Mouse (Mus musculus): ENCODE measurements around the gene Gclm. TPM values are rescaled to one million over a fixed set of nuclear protein-coding genes. Genes with fewer than 3 reads are reported as not detected.

Gene Gclm
- polyA plus RNA-seq (2015; fragmentation: Nextera tagmentation; extraction: Ambion mirVana): 43.8 and 52.2 TPM in 2 replicates

- no peaks in the 10 kb centered on the region for H3K36me3 ChIP-seq
- H3K9ac ChIP-seq: peak within 1 kb of the TSS; percentile 82
- H3K9me3 ChIP-seq: no peaks in the 10 kb centered on the region
- H3K4me2 ChIP-seq (replicated peaks): peak within 1 kb of the TSS; percentile 79
- no peaks in the 10 kb centered on the region for H3K27me3 ChIP-seq
- peak within 1 kb of the TSS; percentile 92 for H3K4me3 ChIP-seq
- WGBS: under 1% methylated on average over 63 of the region's 90 CpGs
- H3K27ac ChIP-seq: peak within 1 kb of the TSS; percentile 72
- ATAC-seq (ENCODE audit: low FRiP score, low read depth): peak; percentile 98
- peaks cover 16% of the 10 kb centered on the region for H3K4me1 ChIP-seq
These were observed at the start of gene Gclm for GRCm38 (mm10) chr3:122245215-122245877. Gene Gclm (plus strand): TSS chr3:122245557.

GRCm38 (mm10) chr3:122196621-122197298, 48.6 kb upstream of the Gclm start:
- no peaks in the 10 kb centered on the region for H3K36me3 ChIP-seq
- H3K9me3 ChIP-seq: no peaks in the 10 kb centered on the region
- H3K4me1 ChIP-seq: peaks cover 10% of the 10 kb centered on the region
- H3K9ac ChIP-seq: no peak overlapping the region
- no peak for ATAC-seq (ENCODE audit: low FRiP score, low read depth)
- no peak overlapping the region for H3K4me3 ChIP-seq
- no peak overlapping the region for H3K4me2 ChIP-seq (replicated peaks)
- no peaks in the 10 kb centered on the region for H3K27me3 ChIP-seq
- H3K27ac ChIP-seq: no peak overlapping the region
- WGBS: 75% methylated on average over 4 of the region's 4 CpGs

- no peaks in the 10 kb centered on the region for H3K9me3 ChIP-seq
- H3K4me2 ChIP-seq (replicated peaks): no peak overlapping the region
- no peaks in the 10 kb centered on the region for H3K27me3 ChIP-seq
- H3K9ac ChIP-seq: no peak overlapping the region
- WGBS: 78% methylated on average over 2 of the region's 2 CpGs
- H3K27ac ChIP-seq: no peak overlapping the region
- no peak for ATAC-seq (ENCODE audit: low FRiP score, low read depth)
- peaks cover 21% of the 10 kb centered on the region for H3K4me1 ChIP-seq
- no peaks in the 10 kb centered on the region for H3K36me3 ChIP-seq
- H3K4me3 ChIP-seq: no peak overlapping the region
These were observed 46.8 kb upstream of the Gclm start for GRCm38 (mm10) chr3:122198532-122198931.

DNA sequence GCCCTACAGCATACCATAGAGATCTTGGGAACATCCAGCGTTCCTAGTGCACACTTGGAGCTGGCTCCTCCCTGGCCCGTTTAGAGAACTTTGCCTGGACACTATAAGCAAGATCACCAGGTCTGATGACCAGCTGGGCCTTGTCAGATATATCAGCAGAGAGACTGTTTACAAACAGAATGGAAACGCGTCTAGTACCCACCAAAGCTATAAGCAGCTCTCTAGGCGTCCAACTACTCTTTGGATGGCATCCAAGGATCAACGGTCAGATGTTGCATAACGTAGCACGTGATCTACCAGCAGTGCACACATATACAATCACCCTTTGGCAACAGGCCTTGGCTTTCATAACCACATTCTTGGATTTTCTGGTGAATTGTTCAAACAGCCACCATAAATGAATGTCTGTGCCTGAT, 46.4 kb upstream of the Gclm start:
- 70% methylated on average over 8 of the region's 8 CpGs for WGBS
- Histone ChIP-seq H3K9me3 (no peaks in the 10 kb centered on the region), H3K27me3 (no peaks in the 10 kb centered on the region), H3K4me3 (no peak overlapping the region), H3K36me3 (no peaks in the 10 kb centered on the region), H3K9ac (no peak overlapping the region), H3K27ac (no peak overlapping the region), H3K4me2 (replicated peaks) (no peak overlapping the region), H3K4me1 (peaks cover 21% of the 10 kb centered on the region)
- ATAC-seq (ENCODE audit: low FRiP score, low read depth): no peak

- Histone ChIP-seq H3K27ac (no peak overlapping the region), H3K27me3 (no peaks in the 10 kb centered on the region), H3K9ac (no peak overlapping the region), H3K4me1 (peaks cover 21% of the 10 kb centered on the region), H3K9me3 (no peaks in the 10 kb centered on the region), H3K4me2 (replicated peaks) (no peak overlapping the region), H3K4me3 (no peak overlapping the region), H3K36me3 (no peaks in the 10 kb centered on the region)
- no peak for ATAC-seq (ENCODE audit: low FRiP score, low read depth)
- 73% methylated on average over 4 of the region's 4 CpGs for WGBS
These were observed 45.8 kb upstream of the Gclm start for GRCm38 (mm10) chr3:122199600-122199999.

DNA sequence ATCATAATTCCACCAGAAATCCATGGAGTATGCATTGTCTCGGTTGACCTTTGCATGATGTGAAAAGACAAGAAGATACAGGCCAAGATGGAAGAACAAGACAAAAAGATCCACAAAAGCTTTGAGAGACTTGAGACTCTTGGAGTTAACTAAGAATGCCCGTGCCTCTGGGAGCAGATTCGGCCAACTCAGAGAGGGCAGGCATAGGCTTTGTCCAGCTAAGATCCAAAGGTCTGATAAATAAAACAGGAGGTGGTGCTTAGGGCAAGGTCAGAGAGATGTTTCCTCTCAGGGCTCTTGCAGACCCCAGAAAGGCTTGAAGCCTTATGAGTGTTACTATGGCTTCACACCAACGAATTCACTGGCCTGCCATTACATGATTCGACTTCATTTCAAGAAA, 45.3 kb upstream of the Gclm start:
- Histone ChIP-seq H3K4me3 (no peak overlapping the region), H3K27ac (no peak overlapping the region), H3K9ac (no peak overlapping the region), H3K9me3 (no peaks in the 10 kb centered on the region), H3K36me3 (no peaks in the 10 kb centered on the region), H3K4me2 (replicated peaks) (no peak overlapping the region), H3K4me1 (peaks cover 21% of the 10 kb centered on the region), H3K27me3 (no peaks in the 10 kb centered on the region)
- 86% methylated on average over 5 of the region's 5 CpGs for WGBS
- no peak for ATAC-seq (ENCODE audit: low FRiP score, low read depth)

DNA sequence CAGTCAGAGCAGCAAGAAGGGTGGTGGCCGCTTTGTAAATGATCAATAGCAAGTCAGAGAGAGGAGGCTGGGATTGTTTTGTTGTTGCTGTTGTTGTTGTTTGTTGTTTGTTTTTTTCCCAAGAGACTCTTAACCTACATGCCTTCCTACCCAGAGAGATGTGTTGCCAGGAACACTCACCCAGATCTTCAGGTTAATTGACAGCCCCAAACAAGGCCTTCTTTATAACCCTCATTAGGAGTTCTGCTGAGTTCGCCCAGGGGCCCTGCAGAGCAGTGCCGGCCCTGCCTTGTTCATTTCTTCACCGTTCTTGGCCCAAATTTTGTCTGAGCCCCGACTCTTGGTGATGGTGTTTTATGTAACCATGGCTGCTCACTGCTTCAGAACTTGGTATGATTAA, 44.9 kb upstream of the Gclm start:
- Histone ChIP-seq H3K4me2 (replicated peaks) (no peak overlapping the region), H3K27ac (no peak overlapping the region), H3K9me3 (no peaks in the 10 kb centered on the region), H3K4me3 (no peak overlapping the region), H3K9ac (no peak overlapping the region), H3K27me3 (no peaks in the 10 kb centered on the region), H3K36me3 (no peaks in the 10 kb centered on the region), H3K4me1 (peaks cover 21% of the 10 kb centered on the region)
- ATAC-seq (ENCODE audit: low FRiP score, low read depth): no peak
- WGBS: 37% methylated on average over 5 of the region's 5 CpGs

DNA sequence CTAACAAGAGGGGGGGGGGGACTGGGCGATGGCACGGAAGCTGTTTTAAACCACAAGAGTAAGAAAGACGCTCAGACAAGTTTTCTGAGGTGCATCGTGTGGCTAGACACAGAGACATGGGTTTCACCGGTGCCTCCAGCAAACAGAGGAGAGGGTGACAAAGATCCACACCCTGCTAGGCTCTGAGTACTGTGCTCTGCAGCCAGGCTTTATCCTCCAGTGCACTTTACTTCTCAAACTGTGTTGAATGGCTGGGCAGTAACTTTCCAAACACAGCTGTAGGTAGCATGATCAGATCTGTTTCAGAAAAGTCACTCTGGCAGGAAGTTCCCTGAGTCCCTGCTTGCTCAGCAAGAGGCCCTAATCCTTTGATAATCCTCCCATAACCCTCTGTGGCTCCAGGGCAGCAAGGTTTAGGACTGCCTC, 43.0 kb upstream of the Gclm start:
- Histone ChIP-seq H3K4me2 (replicated peaks) (no peak overlapping the region), H3K27ac (0 out of 2 replicates have a peak overlapping the region, but pooled peaks have one; percentile 22), H3K4me3 (no peak overlapping the region), H3K9me3 (no peaks in the 10 kb centered on the region), H3K36me3 (no peaks in the 10 kb centered on the region), H3K27me3 (no peaks in the 10 kb centered on the region), H3K9ac (no peak overlapping the region), H3K4me1 (peaks cover 21% of the 10 kb centered on the region)
- 0 out of 2 replicates have a peak, but pooled peaks have one; percentile 28 for ATAC-seq (ENCODE audit: low FRiP score, low read depth)
- 28% methylated on average over 5 of the region's 5 CpGs for WGBS

DNA sequence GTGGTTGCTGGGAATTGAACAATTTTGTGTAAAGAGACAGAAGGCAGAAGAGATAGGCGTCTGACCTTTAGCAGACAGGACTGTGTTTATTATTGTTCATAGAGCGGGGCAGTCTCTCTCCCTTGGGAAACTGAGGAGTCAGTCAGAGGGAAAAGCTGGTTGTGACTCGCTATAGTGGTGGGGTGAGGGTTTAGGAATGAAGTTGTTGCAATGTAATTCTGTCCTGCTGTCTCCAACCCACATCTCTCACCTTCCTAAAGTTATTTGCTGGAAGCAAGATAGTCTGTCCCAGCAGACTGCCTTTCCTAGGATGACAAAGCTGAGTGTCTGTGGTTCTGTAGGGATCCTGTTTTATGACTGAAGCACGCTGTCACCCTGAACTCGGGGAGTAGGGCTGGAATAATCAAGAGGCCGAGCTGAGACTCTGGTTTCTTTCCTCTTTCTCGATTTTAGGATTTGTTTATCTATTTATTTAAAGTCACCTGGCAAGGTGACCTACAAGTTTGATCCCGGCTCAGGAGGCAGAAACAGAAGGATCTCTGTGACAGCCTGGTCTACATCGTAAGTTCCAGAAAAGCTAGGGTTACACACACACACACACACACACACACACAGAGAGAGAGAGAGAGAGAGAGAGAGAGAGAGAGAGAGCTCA, 41.6 kb upstream of the Gclm start:
- Histone ChIP-seq H3K36me3 (no peaks in the 10 kb centered on the region), H3K9me3 (no peaks in the 10 kb centered on the region), H3K4me2 (replicated peaks) (no peak overlapping the region), H3K27me3 (no peaks in the 10 kb centered on the region), H3K9ac (no peak overlapping the region), H3K27ac (no peak overlapping the region), H3K4me3 (no peak overlapping the region), H3K4me1 (peaks cover 21% of the 10 kb centered on the region)
- WGBS: 71% methylated on average over 9 of the region's 9 CpGs
- ATAC-seq (ENCODE audit: low FRiP score, low read depth): no peak

- Histone ChIP-seq H3K9ac (no peak overlapping the region), H3K9me3 (no peaks in the 10 kb centered on the region), H3K4me1 (peaks cover 12% of the 10 kb centered on the region), H3K36me3 (no peaks in the 10 kb centered on the region), H3K4me3 (no peak overlapping the region), H3K4me2 (replicated peaks) (no peak overlapping the region), H3K27me3 (no peaks in the 10 kb centered on the region), H3K27ac (no peak overlapping the region)
- no peak for ATAC-seq (ENCODE audit: low FRiP score, low read depth)
- 87% methylated on average over 6 of the region's 6 CpGs for WGBS
These were observed 39.6 kb upstream of the Gclm start for GRCm38 (mm10) chr3:122205753-122206152.

DNA sequence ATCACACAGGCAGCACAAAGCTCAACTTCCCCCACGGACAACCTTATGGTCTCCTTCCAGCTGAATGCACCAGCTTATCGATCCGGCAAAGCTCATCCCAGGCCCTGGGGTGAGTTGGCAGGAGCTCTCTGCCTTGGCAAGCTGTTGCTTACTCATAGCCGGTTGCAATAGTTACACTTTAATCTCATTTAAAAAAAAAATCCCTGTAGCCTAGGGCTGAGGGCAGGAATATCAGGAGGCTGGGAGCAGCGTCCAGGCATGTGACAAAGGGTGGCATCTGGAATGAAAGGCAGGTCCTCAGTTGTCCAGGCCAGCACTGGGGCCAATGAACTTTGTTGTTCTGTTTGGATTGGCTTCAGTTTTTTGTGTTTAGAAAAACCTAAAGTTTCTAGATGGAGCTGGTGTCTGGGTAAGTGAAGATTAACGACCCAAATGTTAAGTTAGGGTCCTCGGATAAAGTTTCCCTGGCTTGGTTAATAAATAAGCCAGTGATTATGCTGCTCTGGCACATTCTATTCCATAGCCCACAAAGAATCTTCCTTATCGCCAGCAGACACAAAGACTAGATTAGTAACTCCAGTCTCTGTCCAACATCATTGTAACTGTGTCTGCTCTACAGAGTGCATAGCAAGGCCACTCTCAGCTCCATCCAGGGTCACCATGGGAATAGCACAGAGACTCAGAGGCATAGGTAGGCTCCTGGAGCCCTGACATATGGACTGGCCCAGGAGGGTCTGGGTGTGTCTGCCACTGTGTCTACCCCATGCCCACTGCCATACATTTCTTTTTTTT, 38.9 kb upstream of the Gclm start:
- no peak overlapping the region for H3K27ac ChIP-seq
- H3K4me2 ChIP-seq (replicated peaks): no peak overlapping the region
- H3K27me3 ChIP-seq: no peaks in the 10 kb centered on the region
- H3K36me3 ChIP-seq: no peaks in the 10 kb centered on the region
- H3K4me1 ChIP-seq: peaks cover 12% of the 10 kb centered on the region
- 78% methylated on average over 8 of the region's 8 CpGs for WGBS
- no peak overlapping the region for H3K9ac ChIP-seq
- ATAC-seq (ENCODE audit: low FRiP score, low read depth): no peak
- no peaks in the 10 kb centered on the region for H3K9me3 ChIP-seq
- H3K4me3 ChIP-seq: no peak overlapping the region

- Histone ChIP-seq H3K4me3 (no peak overlapping the region), H3K36me3 (no peaks in the 10 kb centered on the region), H3K27ac (no peak overlapping the region), H3K9me3 (no peaks in the 10 kb centered on the region), H3K4me1 (peaks cover 1% of the 10 kb centered on the region), H3K9ac (no peak overlapping the region), H3K4me2 (replicated peaks) (no peak overlapping the region), H3K27me3 (no peaks in the 10 kb centered on the region)
- WGBS: 93% methylated on average over 6 of the region's 6 CpGs
- no peak for ATAC-seq (ENCODE audit: low FRiP score, low read depth)
These were observed 37.6 kb upstream of the Gclm start for GRCm38 (mm10) chr3:122207766-122208165.
